Mouse (Mus musculus) heart, embryonic 11.5 days (tissue): ENCODE measurements around the gene Gpr26. TPM values are rescaled to one million over a fixed set of nuclear protein-coding genes. Genes with fewer than 3 reads are reported as not detected.
A peak's percentile ranks its signal among the peaks of the same experiment; 100 is the strongest.

Source experiments
- ATAC-seq: fragments of 200-750 bp; cut with Nextera tagmentation; replicated peaks from 2 replicates; pipeline ENCODE4 v1.8.0; 2017; ENCODE audit warnings: moderate library complexity; ENCODE audit not compliant: insufficient number of reproducible peaks, low FRiP score, low TSS enrichment
- H3K27ac ChIP-seq: fragments of 300-500 bp; sonication (generic); 2 replicates; pipeline ENCODE4 v1.5.1; 2014; ENCODE audit warnings: mild to moderate bottlenecking, low read depth, low read length
- H3K27me3 ChIP-seq: fragments of 300-500 bp; sonication (generic); 2 replicates; pipeline ENCODE4 v1.6.1; 2014; ENCODE audit warnings: mild to moderate bottlenecking, low read length, mixed read lengths; ENCODE audit not compliant: control insufficient read depth, insufficient read depth
- H3K36me3 ChIP-seq: fragments of 300-500 bp; sonication (generic); 2 replicates; pipeline ENCODE4 v1.6.1; 2014; ENCODE audit warnings: mild to moderate bottlenecking, low read length, moderate library complexity, mixed read lengths; ENCODE audit not compliant: control insufficient read depth, insufficient read depth
- H3K4me1 ChIP-seq: fragments of 300-500 bp; sonication (generic); 2 replicates; pipeline ENCODE4 v1.6.1; 2014; ENCODE audit warnings: low read length; ENCODE audit not compliant: control insufficient read depth, insufficient read depth
- H3K4me2 ChIP-seq: fragments of 300-500 bp; sonication (generic); 2 replicates; pipeline ENCODE4 v1.6.1; 2014; ENCODE audit warnings: mild to moderate bottlenecking, moderate library complexity
- H3K4me3 ChIP-seq: fragments of 300-500 bp; sonication (generic); 2 replicates; pipeline ENCODE4 v1.5.1; 2014; ENCODE audit warnings: low read depth, low read length
- H3K9ac ChIP-seq: fragments of 300-500 bp; sonication (generic); 2 replicates; pipeline ENCODE4 v1.6.1; 2014; ENCODE audit warnings: mild to moderate bottlenecking, low read depth, low read length, moderate library complexity
- H3K9me3 ChIP-seq: fragments of 300-500 bp; sonication (generic); replicated peaks from 2 replicates; pipeline ENCODE4 v1.6.1; 2016; ENCODE audit warnings: low read length; ENCODE audit not compliant: control insufficient read depth
- WGBS: fragments of 180-500 bp; shearing (Covaris S2); extraction: QIAGEN DNeasy Blood & Tissue Kit; methylation state at CpG from one replicate; pipeline ENCODE4 v1.1.7; 2014; ENCODE audit not compliant: insufficient replicate concordance; 5-methylcytosine and 5-hydroxymethylcytosine counted together
- polyA plus RNA-seq: library from polyadenylated mRNA; unstranded; fragments of >200 nt; fragmentation: Nextera tagmentation; extraction: Ambion mirVana; gene quantifications from 2 replicates; pipeline ENCODE4 v1.2.1, GENCODE M21; 2014

The Gpr26 gene
- not detected in 2 replicates for polyA plus RNA-seq

DNA sequence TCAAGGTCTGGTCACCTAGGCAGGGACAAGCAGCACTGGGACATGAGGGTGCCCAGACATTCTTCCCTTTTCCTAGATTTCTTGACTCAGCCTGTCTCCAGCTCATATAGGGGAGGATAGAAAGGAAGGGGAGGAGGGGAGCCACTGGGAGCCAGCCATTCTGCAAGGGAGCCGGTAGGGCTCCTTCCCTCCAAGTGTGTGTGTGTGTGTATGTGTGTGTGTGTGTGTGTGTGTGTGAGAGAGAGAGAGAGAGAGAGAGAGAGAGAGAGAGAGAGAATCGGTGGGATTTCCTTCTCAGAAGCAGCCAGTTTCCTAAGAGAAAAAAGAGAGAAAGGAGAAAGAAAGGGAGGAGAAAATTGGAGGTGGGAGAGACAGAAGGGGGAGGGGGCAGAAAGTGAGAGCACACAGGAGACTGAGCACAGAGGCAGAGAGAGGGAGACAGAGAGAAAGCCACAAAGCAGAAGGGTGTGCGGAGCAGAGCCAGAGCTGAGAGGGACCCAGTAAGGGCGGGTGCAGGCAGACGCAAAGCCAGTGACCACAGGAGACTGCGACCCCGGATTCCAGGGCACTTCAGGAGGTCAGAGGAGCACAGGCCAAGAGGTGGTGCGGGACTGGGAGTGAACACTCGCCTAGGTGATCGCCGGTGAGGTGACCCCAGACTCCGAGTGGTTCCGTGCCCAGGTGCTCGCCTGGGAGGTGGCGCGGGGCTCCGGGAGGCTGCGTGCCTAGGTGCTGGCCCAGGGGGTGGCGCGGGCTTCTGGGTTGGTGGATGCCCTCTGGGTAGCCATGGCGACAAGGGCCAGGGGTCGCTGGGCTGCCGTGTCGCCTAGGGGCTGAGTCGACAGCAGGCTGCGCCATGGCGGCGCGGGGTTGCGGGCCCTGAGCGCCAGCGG is at the start of gene Gpr26:
TSS of gene Gpr26 (plus strand) at position 438 of the 893 bp plus-strand sequence.
- Histone ChIP-seq H3K9ac (no peak within 1 kb of the TSS), H3K4me3 (peak within 1 kb of the TSS; percentile 2; the same call in 1 of the 2 replicates), H3K36me3 (no peaks in the 10 kb centered on the region), H3K4me2 (peak within 1 kb of the TSS; percentile 44), H3K4me1 (no peaks in the 10 kb centered on the region), H3K27ac (no peak within 1 kb of the TSS), H3K9me3 (no peaks in the 10 kb centered on the region), H3K27me3 (peaks cover 45% of the 10 kb centered on the region)
- ATAC-seq, result no peak
- WGBS, result 4% methylated on average over 26 of the region's 32 CpGs

DNA sequence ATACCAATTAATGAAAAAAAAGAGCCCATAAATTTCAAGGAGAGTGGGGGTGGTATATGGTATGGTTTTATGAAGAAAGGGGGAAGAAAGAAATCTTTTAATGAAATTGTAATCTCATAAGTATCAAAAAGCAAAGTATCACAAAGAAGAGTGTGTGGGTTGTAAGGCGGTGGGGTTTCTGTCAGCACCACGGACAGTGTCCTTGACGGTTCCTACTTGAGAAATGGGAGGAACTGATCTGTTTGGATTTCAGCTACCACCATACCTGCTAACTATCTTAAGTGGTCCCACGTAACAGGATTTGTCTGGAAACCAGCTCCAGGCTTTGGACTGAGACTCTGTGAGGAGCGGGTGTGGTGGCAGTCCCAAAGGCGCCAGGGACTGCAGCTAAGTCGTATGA is 48.9 kb upstream of the Gpr26 start:
- no peaks in the 10 kb centered on the region for H3K9me3 ChIP-seq
- H3K4me2 ChIP-seq, result no peak overlapping the region
- no peaks in the 10 kb centered on the region for H3K27me3 ChIP-seq
- no peak for ATAC-seq
- H3K4me3 ChIP-seq, result no peak overlapping the region
- no peak overlapping the region for H3K9ac ChIP-seq
- no peaks in the 10 kb centered on the region for H3K36me3 ChIP-seq
- H3K27ac ChIP-seq, result no peak overlapping the region
- WGBS, result 43% methylated on average over 7 of the region's 7 CpGs
- no peaks in the 10 kb centered on the region for H3K4me1 ChIP-seq

GRCm38 (mm10) chr7:131927288-131928050 is 38.8 kb upstream of the Gpr26 start:
- no peak overlapping the region for H3K9ac ChIP-seq
- no peaks in the 10 kb centered on the region for H3K4me1 ChIP-seq
- H3K27ac ChIP-seq, result no peak overlapping the region
- no peak overlapping the region for H3K4me3 ChIP-seq
- H3K4me2 ChIP-seq, result no peak overlapping the region
- ATAC-seq, result no peak
- no peaks in the 10 kb centered on the region for H3K36me3 ChIP-seq
- WGBS, result 64% methylated on average over 9 of the region's 9 CpGs
- no peaks in the 10 kb centered on the region for H3K9me3 ChIP-seq
- no peaks in the 10 kb centered on the region for H3K27me3 ChIP-seq

GRCm38 (mm10) chr7:131937611-131938010 is 28.6 kb upstream of the Gpr26 start:
- H3K36me3 ChIP-seq, result no peaks in the 10 kb centered on the region
- H3K4me1 ChIP-seq, result no peaks in the 10 kb centered on the region
- no peak overlapping the region for H3K4me3 ChIP-seq
- no peak overlapping the region for H3K9ac ChIP-seq
- WGBS, result 82% methylated on average over 3 of the region's 3 CpGs
- H3K27me3 ChIP-seq, result no peaks in the 10 kb centered on the region
- no peak overlapping the region for H3K27ac ChIP-seq
- no peaks in the 10 kb centered on the region for H3K9me3 ChIP-seq
- no peak for ATAC-seq
- H3K4me2 ChIP-seq, result no peak overlapping the region

- H3K9ac ChIP-seq, result no peak overlapping the region
- ATAC-seq, result no peak
- H3K4me2 ChIP-seq, result no peak overlapping the region
- no peaks in the 10 kb centered on the region for H3K36me3 ChIP-seq
- H3K4me1 ChIP-seq, result no peaks in the 10 kb centered on the region
- H3K27me3 ChIP-seq, result 0 out of 2 replicates have a peak, but pooled peaks cover 2% of the 10 kb centered on the region
- H3K4me3 ChIP-seq, result no peak overlapping the region
- H3K27ac ChIP-seq, result no peak overlapping the region
- 78% methylated on average over 5 of the region's 5 CpGs for WGBS
- H3K9me3 ChIP-seq, result no peaks in the 10 kb centered on the region
Measured at GRCm38 (mm10) chr7:131951131-131951530, 15.1 kb upstream of the Gpr26 start.

- Histone ChIP-seq H3K27ac (no peak overlapping the region), H3K27me3 (0 out of 2 replicates have a peak, but pooled peaks cover 2% of the 10 kb centered on the region), H3K4me3 (no peak overlapping the region), H3K4me1 (no peaks in the 10 kb centered on the region), H3K4me2 (no peak overlapping the region), H3K9ac (no peak overlapping the region), H3K36me3 (no peaks in the 10 kb centered on the region), H3K9me3 (no peaks in the 10 kb centered on the region)
- no peak for ATAC-seq
- WGBS, result 81% methylated on average over 3 of the region's 3 CpGs
Measured at GRCm38 (mm10) chr7:131953402-131953801, 12.9 kb upstream of the Gpr26 start.

GRCm38 (mm10) chr7:131958705-131959104 is 7.6 kb upstream of the Gpr26 start:
- no peak overlapping the region for H3K27ac ChIP-seq
- H3K9ac ChIP-seq, result no peak overlapping the region
- no peaks in the 10 kb centered on the region for H3K36me3 ChIP-seq
- H3K4me1 ChIP-seq, result no peaks in the 10 kb centered on the region
- H3K9me3 ChIP-seq, result no peaks in the 10 kb centered on the region
- no peak overlapping the region for H3K4me2 ChIP-seq
- no peaks in the 10 kb centered on the region for H3K27me3 ChIP-seq
- H3K4me3 ChIP-seq, result no peak overlapping the region
- 48% methylated on average over 1 of the region's 1 CpGs for WGBS
- no peak for ATAC-seq

DNA sequence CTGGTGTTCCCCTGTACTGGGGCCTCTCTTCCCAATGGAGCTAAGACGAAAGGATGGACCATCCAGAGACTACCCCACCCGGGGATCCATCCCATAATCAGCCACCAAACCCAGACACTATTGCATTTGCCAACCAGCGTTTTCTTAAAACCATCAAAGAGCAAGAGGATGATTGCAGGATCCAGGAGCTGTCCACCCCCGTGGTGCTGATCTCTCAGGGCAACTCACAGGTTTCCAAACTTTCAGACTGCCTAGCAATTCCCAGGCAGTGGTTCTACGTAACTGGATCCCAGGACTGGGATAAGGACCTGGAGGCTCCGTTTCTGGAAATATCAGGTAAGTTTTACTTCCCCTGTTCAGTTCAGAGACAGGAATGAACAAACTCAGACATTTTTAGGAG is 5.7 kb upstream of the Gpr26 start:
- Histone ChIP-seq H3K27ac (no peak overlapping the region), H3K36me3 (no peaks in the 10 kb centered on the region), H3K27me3 (peaks cover 11% of the 10 kb centered on the region), H3K4me3 (no peak overlapping the region), H3K4me1 (no peaks in the 10 kb centered on the region), H3K4me2 (no peak overlapping the region), H3K9me3 (no peaks in the 10 kb centered on the region), H3K9ac (no peak overlapping the region)
- no peak for ATAC-seq
- 26% methylated on average over 6 of the region's 6 CpGs for WGBS
